Mouse (Mus musculus): ENCODE results near the gene Zfp329. TPM values are rescaled to one million over a fixed set of nuclear protein-coding genes. Genes with fewer than 3 reads are reported as not detected.

The Zfp329 gene
- total RNA-seq (2014; rRNA removed) (20.6 and 26.6 TPM in 2 replicates), polyA plus RNA-seq (2015; fragmentation: Nextera tagmentation; extraction: Ambion mirVana) (8.1 and 14.2 TPM in 2 replicates)

DNA sequence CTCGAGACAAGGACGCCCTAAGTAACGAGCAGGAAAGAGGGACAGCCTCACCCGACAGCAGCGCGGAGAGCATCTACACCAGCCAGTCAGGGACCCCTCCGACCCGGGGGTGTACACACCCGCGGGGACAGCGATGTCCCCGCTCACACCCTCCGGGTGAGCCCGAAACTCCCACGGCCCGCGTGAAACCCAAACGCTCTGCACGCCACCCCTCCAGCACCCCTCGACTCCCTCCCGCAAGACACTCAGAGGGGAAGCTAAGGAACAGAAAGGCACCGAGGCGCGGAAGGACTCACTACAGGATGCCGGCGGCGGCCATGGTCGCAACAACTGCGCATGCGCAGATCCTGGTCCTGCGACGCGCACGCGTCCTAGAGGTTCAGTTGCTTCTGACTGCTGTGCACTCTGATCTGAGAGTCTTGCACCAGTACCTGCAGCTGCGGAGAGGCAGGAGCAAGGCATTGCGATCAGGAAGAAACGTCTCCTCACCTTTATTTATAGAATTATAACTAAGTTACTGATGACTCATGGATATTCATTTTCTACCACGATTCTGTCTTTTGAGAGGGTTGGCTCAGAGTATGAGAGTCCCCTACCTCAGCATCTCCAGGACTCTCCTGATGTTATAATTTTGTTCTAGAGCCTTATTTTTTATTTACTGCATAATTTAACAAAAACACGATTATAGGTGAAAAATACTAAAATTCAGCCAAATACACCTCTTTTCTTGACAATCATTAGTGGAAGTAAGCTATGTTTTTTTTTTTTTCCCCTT, at the start of gene Zfp329:
TSS of gene Zfp329 (minus strand) at position 338 of the 775 bp plus-strand sequence.
- Histone ChIP-seq H3K4me1 (ENCODE audit: insufficient read depth) (peaks cover 7% of the 10 kb centered on the region; the same call in 1 of the 2 replicates), H3K27ac (ENCODE audit: low read depth, low read length) (peak within 1 kb of the TSS; percentile 95), H3K4me2 (ENCODE audit: low read depth) (peak within 1 kb of the TSS; percentile 65), H3K9ac (peak within 1 kb of the TSS; percentile 90), H3K4me3 (ENCODE audit: low read depth, low read length) (peak within 1 kb of the TSS; percentile 77), H3K36me3 (ENCODE audit: insufficient read depth) (peaks cover 4% of the 10 kb centered on the region), H3K9me3 (ENCODE audit: low read length) (peaks cover 18% of the 10 kb centered on the region), H3K27me3 (ENCODE audit: insufficient read depth, low read length) (no peaks in the 10 kb centered on the region)
- under 1% methylated on average over 40 of the region's 40 CpGs for WGBS
- peak; percentile 96 for DNase-seq
- peak; percentile 98 for ATAC-seq
- TF ChIP-seq CTCF (IDR thresholded peaks at IDR 0.05; ENCODE audit: low read depth), result 0 out of 2 replicates have a peak, but pooled peaks have one; percentile 9

DNA sequence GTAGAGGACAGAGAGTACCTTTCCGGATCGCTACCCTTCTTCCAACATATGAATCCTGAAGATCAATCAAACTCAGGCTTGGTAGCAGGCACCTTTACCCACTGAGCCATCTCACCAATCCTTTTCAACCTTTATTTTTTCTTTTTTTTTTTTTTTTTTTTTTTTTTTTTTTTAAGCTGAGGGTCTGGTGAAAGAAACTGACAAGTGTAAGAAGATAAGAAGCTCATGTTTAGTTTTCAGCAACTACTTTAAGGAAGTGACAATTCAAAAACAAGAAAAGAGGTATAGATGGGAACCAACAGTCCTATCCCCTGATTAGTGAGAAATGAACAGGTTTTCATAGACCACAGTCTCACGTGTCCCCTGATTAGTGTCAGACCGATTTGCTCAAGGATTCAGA, 17.1 kb upstream of the Zfp329 start:
- H3K4me2 ChIP-seq (ENCODE audit: low read depth), result peak overlapping the region; percentile 57; the same call in 1 of the 2 replicates
- no peak overlapping the region for H3K27ac ChIP-seq (ENCODE audit: low read depth, low read length)
- 0 out of 2 replicates have a peak, but pooled peaks cover 3% of the 10 kb centered on the region for H3K4me1 ChIP-seq (ENCODE audit: insufficient read depth)
- H3K27me3 ChIP-seq (ENCODE audit: insufficient read depth, low read length), result no peaks in the 10 kb centered on the region
- DNase-seq (no peak), ATAC-seq (no peak)
- H3K9me3 ChIP-seq (ENCODE audit: low read length), result peaks cover 38% of the 10 kb centered on the region
- TF ChIP-seq CTCF (IDR thresholded peaks at IDR 0.05; ENCODE audit: low read depth), result no peak
- H3K4me3 ChIP-seq (ENCODE audit: low read depth, low read length), result peak overlapping the region; percentile 62
- WGBS, result 98% methylated on average over 4 of the region's 4 CpGs
- peaks cover 33% of the 10 kb centered on the region for H3K36me3 ChIP-seq (ENCODE audit: insufficient read depth)
- H3K9ac ChIP-seq, result no peak overlapping the region

DNA sequence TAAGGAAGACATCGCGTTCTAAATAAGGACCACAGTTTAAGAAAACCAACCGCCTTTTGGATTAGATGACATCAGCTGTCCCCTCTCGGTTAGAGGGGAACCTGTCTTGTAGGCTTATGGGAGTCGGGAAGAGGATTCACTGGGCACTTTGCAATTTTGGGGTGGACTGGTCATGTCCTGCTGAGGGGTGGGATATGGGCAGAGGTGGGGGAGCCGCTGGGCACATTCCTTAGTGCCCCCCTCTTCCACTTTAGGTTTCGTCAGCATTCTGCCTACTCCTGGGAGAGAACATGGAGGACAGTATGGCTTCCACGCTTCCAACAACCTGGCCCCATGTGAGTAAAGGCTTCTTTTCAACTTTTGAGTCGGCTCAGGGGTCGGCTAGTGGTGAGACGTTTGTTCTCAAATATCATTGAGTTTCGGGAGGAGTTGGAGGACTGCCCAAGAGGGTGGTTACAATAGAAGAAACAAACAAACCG, 16.6 kb upstream of the Zfp329 start:
- Histone ChIP-seq H3K4me2 (ENCODE audit: low read depth) (peak overlapping the region; percentile 57), H3K4me1 (ENCODE audit: insufficient read depth) (0 out of 2 replicates have a peak, but pooled peaks cover 3% of the 10 kb centered on the region), H3K27ac (ENCODE audit: low read depth, low read length) (peak overlapping the region; percentile 70), H3K9ac (peak overlapping the region; percentile 72), H3K36me3 (ENCODE audit: insufficient read depth) (peaks cover 28% of the 10 kb centered on the region), H3K4me3 (ENCODE audit: low read depth, low read length) (peak overlapping the region; percentile 62), H3K27me3 (ENCODE audit: insufficient read depth, low read length) (no peaks in the 10 kb centered on the region), H3K9me3 (ENCODE audit: low read length) (peaks cover 35% of the 10 kb centered on the region)
- TF ChIP-seq CTCF (IDR thresholded peaks at IDR 0.05; ENCODE audit: low read depth), result no peak
- 27% methylated on average over 13 of the region's 13 CpGs for WGBS
- DNase-seq (no peak), ATAC-seq (peak; percentile 38)

DNA sequence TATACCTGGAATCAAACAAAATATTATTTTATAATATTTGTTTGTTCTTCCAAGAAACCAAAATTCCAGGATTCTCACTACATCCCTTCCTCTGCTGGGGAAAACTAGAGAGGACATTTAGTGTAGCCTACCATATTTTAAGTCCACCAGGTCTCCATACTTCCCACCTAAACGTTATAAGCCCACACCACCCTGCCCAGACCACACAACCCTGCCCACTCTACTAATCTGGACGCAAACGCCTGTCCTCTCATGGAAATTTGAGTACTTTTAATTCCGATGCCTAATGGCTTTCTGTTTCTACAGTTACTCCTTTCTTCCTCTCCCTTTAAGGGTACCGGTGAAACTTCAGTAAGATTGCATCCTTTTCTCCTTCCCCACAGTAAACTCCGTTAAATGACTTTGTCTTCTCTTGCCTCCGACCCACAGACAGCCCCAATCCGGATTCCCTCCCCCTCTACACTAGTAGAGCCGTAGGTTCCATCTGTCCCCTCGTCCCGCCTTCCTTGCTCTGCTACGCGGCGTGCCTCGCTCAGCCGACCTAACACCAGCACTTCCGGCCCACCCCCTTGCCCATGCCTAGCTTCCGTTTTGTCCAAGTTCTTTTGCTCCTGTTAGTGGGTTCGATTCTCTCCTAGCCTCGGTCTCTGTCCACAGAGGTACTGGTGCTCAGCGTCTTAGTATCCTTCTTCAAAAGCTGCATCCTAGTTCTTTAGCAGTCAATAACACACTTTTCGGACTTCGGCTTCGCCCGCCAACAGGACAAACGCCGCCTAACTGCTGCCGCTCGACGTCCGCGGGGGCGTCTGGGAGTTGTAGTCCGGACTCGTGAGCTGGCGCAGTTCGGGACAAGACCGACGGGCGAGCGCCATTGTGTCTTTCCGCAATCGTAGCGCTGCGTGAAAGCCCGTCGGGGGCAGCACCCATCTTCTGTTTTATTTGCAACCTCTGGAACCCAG, 15.8 kb upstream of the Zfp329 start, which contains the start of gene Zfp110:
TSS of gene Zfp110 (plus strand) at position 600 of the 959 bp plus-strand sequence.
- Histone ChIP-seq H3K36me3 (ENCODE audit: insufficient read depth) (peaks cover 22% of the 10 kb centered on the region), H3K4me2 (ENCODE audit: low read depth) (peak within 1 kb of the TSS; percentile 57), H3K4me3 (ENCODE audit: low read depth, low read length) (peak within 1 kb of the TSS; percentile 62), H3K27ac (ENCODE audit: low read depth, low read length) (peak within 1 kb of the TSS; percentile 70), H3K4me1 (ENCODE audit: insufficient read depth) (0 out of 2 replicates have a peak, but pooled peaks cover 3% of the 10 kb centered on the region), H3K9me3 (ENCODE audit: low read length) (peaks cover 29% of the 10 kb centered on the region), H3K9ac (peak within 1 kb of the TSS; percentile 72), H3K27me3 (ENCODE audit: insufficient read depth, low read length) (no peaks in the 10 kb centered on the region)
- TF ChIP-seq CTCF (IDR thresholded peaks at IDR 0.05; ENCODE audit: low read depth), result peak; percentile 28; the same call in 1 of the 2 replicates
- DNase-seq, result peak; percentile 92
- 4% methylated on average over 47 of the region's 47 CpGs for WGBS
- peak; percentile 97 for ATAC-seq

DNA sequence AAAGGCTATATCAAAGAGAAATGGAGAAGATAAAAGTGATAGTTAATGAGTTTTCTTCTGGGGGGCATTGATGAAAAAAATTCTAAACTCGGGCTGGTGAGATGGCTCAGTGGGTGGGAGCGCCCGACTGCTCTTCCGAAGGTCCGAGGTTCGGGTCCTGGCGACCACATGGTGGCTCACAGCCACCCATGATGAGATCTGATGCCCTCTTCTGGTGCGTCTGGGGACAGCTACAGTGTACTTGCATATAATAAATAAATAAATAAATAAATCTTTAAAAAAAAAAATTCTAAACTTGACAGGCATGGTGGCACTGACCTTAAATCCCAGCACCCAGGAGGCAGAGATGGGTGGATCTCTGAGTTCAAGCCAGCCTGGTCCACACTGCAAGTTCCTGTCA, 3.1 kb downstream of the Zfp329 start:
- Histone ChIP-seq H3K9me3 (ENCODE audit: low read length) (peaks cover 30% of the 10 kb centered on the region), H3K36me3 (ENCODE audit: insufficient read depth) (peaks cover 26% of the 10 kb centered on the region), H3K4me3 (ENCODE audit: low read depth, low read length) (no peak overlapping the region), H3K4me1 (ENCODE audit: insufficient read depth) (peaks cover 7% of the 10 kb centered on the region; the same call in 1 of the 2 replicates), H3K27ac (ENCODE audit: low read depth, low read length) (no peak overlapping the region), H3K27me3 (ENCODE audit: insufficient read depth, low read length) (no peaks in the 10 kb centered on the region), H3K4me2 (ENCODE audit: low read depth) (no peak overlapping the region), H3K9ac (no peak overlapping the region)
- ATAC-seq, result no peak
- TF ChIP-seq CTCF (IDR thresholded peaks at IDR 0.05; ENCODE audit: low read depth), result no peak
- over 99% methylated on average over 8 of the region's 8 CpGs for WGBS
- no peak for DNase-seq

DNA sequence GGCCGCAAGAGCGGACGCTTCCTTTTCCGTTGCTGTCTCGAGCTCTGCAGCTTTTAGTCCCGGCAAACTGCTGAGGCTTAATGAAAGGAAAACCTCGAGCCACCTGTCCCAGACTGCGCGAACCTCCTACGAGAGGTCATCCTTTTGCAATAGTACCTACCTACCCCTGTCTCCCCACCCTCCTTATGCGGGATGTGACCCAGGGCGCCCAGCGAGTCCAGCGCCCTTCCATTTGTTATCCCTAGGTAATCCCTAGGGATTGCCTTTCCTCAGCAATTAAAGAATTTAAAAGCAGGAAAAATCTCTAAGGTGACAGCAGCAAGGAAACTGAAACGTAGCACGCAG, 15.0 kb downstream of the Zfp329 start:
- peak overlapping the region; percentile 91 for H3K27ac ChIP-seq (ENCODE audit: low read depth, low read length)
- 0 out of 2 replicates have a peak, but pooled peaks cover 7% of the 10 kb centered on the region for H3K4me1 ChIP-seq (ENCODE audit: insufficient read depth)
- ATAC-seq, result peak; percentile 56
- H3K9ac ChIP-seq, result peak overlapping the region; percentile 88
- no peak for DNase-seq
- H3K36me3 ChIP-seq (ENCODE audit: insufficient read depth), result peaks cover 21% of the 10 kb centered on the region
- peak overlapping the region; percentile 52 for H3K4me3 ChIP-seq (ENCODE audit: low read depth, low read length)
- peaks cover 6% of the 10 kb centered on the region; the same call in 1 of the 2 replicates for H3K9me3 ChIP-seq (ENCODE audit: low read length)
- H3K4me2 ChIP-seq (ENCODE audit: low read depth), result peak overlapping the region; percentile 86
- TF ChIP-seq CTCF (IDR thresholded peaks at IDR 0.05; ENCODE audit: low read depth), result no peak
- no peaks in the 10 kb centered on the region for H3K27me3 ChIP-seq (ENCODE audit: insufficient read depth, low read length)
- 3% methylated on average over 16 of the region's 16 CpGs for WGBS
